In genomic region chr1:58957931-58958330, GRCm38 (mm10) we compare ENCODE assay signal across 9 mouse cellular contexts. TPM values are rescaled to one million over a fixed set of nuclear protein-coding genes. Genes with fewer than 3 reads are reported as not detected.
DNase-seq lines count a peak whose midpoint lies in the region; ATAC-seq and TF ChIP-seq lines count a peak whose summit lies in the region.
"Had no signal": no experiment of that assay in that cellular context is flagged by ENCODE, and none has a peak within 500 bp of the region (broad histone marks: within the 10 kb centered on the region; RNA-seq: fewer than 3 reads in every experiment).

No protein-coding gene starts in this region.

- TF ChIP-seq EP300 in heart, postnatal 0 days (IDR thresholded peaks at IDR 0.05; ENCODE audit: low read depth) = no peak

- no peak overlapping the region for H3K4me3 ChIP-seq in brown adipose tissue, adult 24 weeks (ENCODE audit: insufficient read depth, low read depth, low read length)
- H3K4me3 ChIP-seq in heart, postnatal 0 days (ENCODE audit: low read depth, low read length) = no peak overlapping the region
- no peak overlapping the region for H3K4me3 ChIP-seq in hindbrain, embryonic 12.5 days
- H3K4me3 ChIP-seq in forebrain, embryonic 12.5 days (replicated peaks) = no peak overlapping the region

- no peaks in the 10 kb centered on the region for H3K36me3 ChIP-seq in heart, postnatal 0 days (replicated peaks; ENCODE audit: control insufficient read depth, insufficient read depth, low read length)
- H3K36me3 ChIP-seq in hindbrain, embryonic 12.5 days = no peaks in the 10 kb centered on the region
- H3K36me3 ChIP-seq in forebrain, embryonic 12.5 days (replicated peaks) = no peaks in the 10 kb centered on the region

- no peaks in the 10 kb centered on the region for H3K27me3 ChIP-seq in heart, postnatal 0 days (ENCODE audit: control insufficient read depth, insufficient read depth, low read length)
- H3K27me3 ChIP-seq in hindbrain, embryonic 12.5 days = no peaks in the 10 kb centered on the region
- no peaks in the 10 kb centered on the region for H3K27me3 ChIP-seq in forebrain, embryonic 12.5 days

- H3K9ac ChIP-seq in heart, postnatal 0 days (replicated peaks; ENCODE audit: low read depth, low read length) = no peak overlapping the region
- no peak overlapping the region for H3K9ac ChIP-seq in hindbrain, embryonic 12.5 days
- no peak overlapping the region for H3K9ac ChIP-seq in forebrain, embryonic 12.5 days

- 13% methylated on average over 2 of the region's 2 CpGs for WGBS in heart, postnatal 0 days
- 56% methylated on average over 2 of the region's 2 CpGs for WGBS in hindbrain, embryonic 12.5 days
- 62% methylated on average over 2 of the region's 2 CpGs for WGBS in forebrain, embryonic 12.5 days

- no peaks in the 10 kb centered on the region for H3K9me3 ChIP-seq in heart, postnatal 0 days (replicated peaks; ENCODE audit: control insufficient read depth, low read length)
- H3K9me3 ChIP-seq in hindbrain, embryonic 12.5 days (replicated peaks) = no peaks in the 10 kb centered on the region
- no peaks in the 10 kb centered on the region for H3K9me3 ChIP-seq in forebrain, embryonic 12.5 days

- peak; percentile 22; the same call in 1 of the 2 replicates for ATAC-seq in heart, postnatal 0 days (ENCODE audit: insufficient read depth, low read depth)
- no peak for ATAC-seq in hindbrain, embryonic 12.5 days (ENCODE audit: low FRiP score)
- ATAC-seq in forebrain, embryonic 12.5 days (ENCODE audit: low FRiP score) = no peak
- ATAC-seq: forebrain, embryonic 14.5 days had no signal

- TF ChIP-seq CTCF in heart, postnatal 0 days (IDR thresholded peaks at IDR 0.05; ENCODE audit: low read depth) = no peak

- peak; percentile 48 for DNase-seq in adrenal gland, adult 2 months
- no peak for DNase-seq in adrenal gland, postnatal 25 days
- peak; percentile 35 to 65 for DNase-seq in kidney, postnatal 36 days
- no peak for DNase-seq in kidney, adult 11 months
- no peak for DNase-seq in heart, postnatal 0 days (ENCODE audit: low spot score)

- H3K4me2 ChIP-seq in heart, postnatal 0 days (ENCODE audit: low read depth, low read length) = no peak overlapping the region
- H3K4me2 ChIP-seq in hindbrain, embryonic 12.5 days (replicated peaks) = no peak overlapping the region
- H3K4me2 ChIP-seq in forebrain, embryonic 12.5 days = no peak overlapping the region

- peaks cover 35% of the 10 kb centered on the region for H3K4me1 ChIP-seq in brown adipose tissue, adult 24 weeks (ENCODE audit: control insufficient read depth, insufficient read depth, insufficient read length, low read length)
- H3K4me1 ChIP-seq in heart, postnatal 0 days (ENCODE audit: control insufficient read depth, insufficient read depth) = peaks cover 77% of the 10 kb centered on the region
- 0 out of 2 replicates have a peak, but pooled peaks cover 5% of the 10 kb centered on the region for H3K4me1 ChIP-seq in hindbrain, embryonic 12.5 days
- H3K4me1 ChIP-seq in forebrain, embryonic 12.5 days = peaks cover 17% of the 10 kb centered on the region

- H3K27ac ChIP-seq in brown adipose tissue, adult 24 weeks (replicated peaks; ENCODE audit: low read depth, low read length) = peak overlapping the region; percentile 53
- 0 out of 2 replicates have a peak overlapping the region, but pooled peaks have one; percentile 23 for H3K27ac ChIP-seq in heart, postnatal 0 days (ENCODE audit: low read depth)
- H3K27ac ChIP-seq in hindbrain, embryonic 12.5 days = no peak overlapping the region
- no peak overlapping the region for H3K27ac ChIP-seq in forebrain, embryonic 12.5 days

RNA-seq across cellular contexts. Expression of gene Trak2, which starts 15.3 kb away (rescaled TPM):
- total RNA-seq in adrenal gland, adult 2 months (2021) = 10 to 100 TPM; 57.0 to 68.5 TPM
- 34.4 and 37.4 TPM in 2 replicates for polyA plus RNA-seq in adrenal gland, adult 2 months (2012; rRNA removed)
- 49.7 and 50.2 TPM in 2 replicates for total RNA-seq in adrenal gland, postnatal 25 days (2021)
- polyA plus RNA-seq in brown adipose tissue, adult 24 weeks (2012; ENCODE audit: insufficient read depth, insufficient read length, missing spikeins) = 24.9 and 35.7 TPM in 2 replicates
- total RNA-seq in heart, postnatal 0 days (2014; rRNA removed; ENCODE audit: low replicate concordance) = 87.2 and 117 TPM in 2 replicates
- 26.9 and 32.7 TPM in 2 replicates for polyA plus RNA-seq in heart, postnatal 0 days (2015; fragmentation: Nextera tagmentation; extraction: Ambion mirVana)
- 19.4 and 23.6 TPM in 2 replicates for polyA plus RNA-seq in hindbrain, embryonic 12.5 days (2016; fragmentation: Nextera tagmentation; extraction: Ambion mirVana)
- polyA plus RNA-seq in forebrain, embryonic 12.5 days (2016; fragmentation: Nextera tagmentation; extraction: Ambion mirVana) = 17.7 and 18.3 TPM in 2 replicates

RNA-seq across cellular contexts. Expression of gene Stradb, which starts 15.4 kb away (rescaled TPM):
- total RNA-seq in adrenal gland, adult 2 months (2021) = 10 to 100 TPM; 25.7 to 34.7 TPM
- 13.7 and 16.6 TPM in 2 replicates for polyA plus RNA-seq in adrenal gland, adult 2 months (2012; rRNA removed)
- 32.1 and 41.8 TPM in 2 replicates for total RNA-seq in adrenal gland, postnatal 25 days (2021)
- 53.2 and 63.6 TPM in 2 replicates for polyA plus RNA-seq in brown adipose tissue, adult 24 weeks (2012; ENCODE audit: insufficient read depth, insufficient read length, missing spikeins)
- total RNA-seq in heart, postnatal 0 days (2014; rRNA removed; ENCODE audit: low replicate concordance) = 9.7 and 22.7 TPM in 2 replicates
- polyA plus RNA-seq in heart, postnatal 0 days (2015; fragmentation: Nextera tagmentation; extraction: Ambion mirVana) = 25.1 and 27.4 TPM in 2 replicates
- 45.1 and 45.8 TPM in 2 replicates for polyA plus RNA-seq in hindbrain, embryonic 12.5 days (2016; fragmentation: Nextera tagmentation; extraction: Ambion mirVana)
- 40.2 and 41.1 TPM in 2 replicates for polyA plus RNA-seq in forebrain, embryonic 12.5 days (2016; fragmentation: Nextera tagmentation; extraction: Ambion mirVana)

Comparison
In these comparisons a context has a peak if more than half of its experiments do, and no peak if none do; other contexts are left out.
1. DNase-seq: peak in adrenal gland, adult 2 months (single experiment) and kidney, postnatal 36 days (2 of 2); none in adrenal gland, postnatal 25 days (single experiment), kidney, adult 11 months (single experiment) and heart, postnatal 0 days (single experiment).
2. H3K27ac ChIP-seq: peak in brown adipose tissue, adult 24 weeks (single experiment) and heart, postnatal 0 days (single experiment); none in hindbrain, embryonic 12.5 days (single experiment) and forebrain, embryonic 12.5 days (single experiment).